Mouse (Mus musculus): Measurements from ENCODE around the gene C1qtnf1. TPM values are rescaled to one million over a fixed set of nuclear protein-coding genes. Genes with fewer than 3 reads are reported as not detected.

C1qtnf1 gene
- polyA plus RNA-seq, 1 experiment from 2014 or later: 1.9 TPM

DNA sequence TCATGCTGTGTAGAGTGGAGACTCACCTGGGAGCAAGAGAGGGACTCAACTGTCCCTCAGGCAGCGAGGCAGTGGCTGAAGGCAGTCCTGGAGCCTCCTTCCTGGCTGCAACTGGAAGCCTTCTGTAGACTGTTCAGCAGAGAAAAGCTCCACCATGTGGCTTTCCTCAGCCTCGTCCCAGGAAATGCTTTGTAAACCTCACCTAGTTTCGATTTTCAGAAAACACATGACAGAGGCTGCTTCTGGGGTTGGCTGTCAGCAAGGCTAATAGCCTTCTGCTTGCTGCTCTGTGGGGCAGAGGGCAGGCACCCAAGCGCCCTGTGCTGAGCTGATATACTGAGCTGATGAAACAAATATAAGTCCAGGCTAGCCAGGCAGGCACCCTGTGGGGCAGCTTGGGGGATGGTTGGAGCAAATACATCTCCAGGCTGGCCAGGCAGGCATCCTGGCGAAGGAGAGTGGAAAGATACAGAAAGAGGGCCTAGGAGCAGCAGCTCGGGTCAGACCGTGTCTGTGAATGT, 26.2 kb upstream of the C1qtnf1 start, which contains the start of gene Lgals3bp:
Gene Lgals3bp (minus strand): TSS at position 333 of the 521 bp plus-strand sequence.
- 0 out of 2 replicates have a peak within 1 kb of the TSS, but pooled peaks have one; percentile 4 for H3K9ac ChIP-seq
- WGBS (ENCODE audit: insufficient replicate concordance): 34% methylated on average over 7 of the region's 7 CpGs
- peak; percentile 78 for ATAC-seq (ENCODE audit: insufficient read depth)

DNA sequence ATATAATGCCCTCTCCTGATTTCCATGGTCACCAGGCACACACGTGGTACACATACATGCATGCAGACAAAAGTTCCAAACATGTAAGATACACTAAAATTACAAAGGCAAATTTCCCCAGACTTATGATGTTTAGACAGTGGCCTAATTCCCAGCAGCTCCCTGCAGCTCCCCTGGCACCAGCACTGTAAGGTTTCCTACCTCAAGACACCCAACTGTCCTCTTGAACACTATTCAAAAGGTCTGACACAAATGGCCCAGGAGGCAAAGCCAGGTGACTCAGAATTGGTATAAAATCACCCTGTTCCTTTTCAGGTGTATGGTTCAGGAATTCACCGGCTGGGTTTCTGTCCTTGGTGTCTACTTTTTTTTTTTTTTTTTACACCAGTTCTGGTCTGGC, 24.8 kb upstream of the C1qtnf1 start:
- Histone ChIP-seq H3K4me2 (no peak overlapping the region), H3K9me3 (replicated peaks) (no peaks in the 10 kb centered on the region), H3K9ac (no peak overlapping the region), H3K36me3 (replicated peaks) (peaks cover 18% of the 10 kb centered on the region; the same call in 1 of the 2 replicates), H3K4me1 (replicated peaks) (peaks cover 35% of the 10 kb centered on the region), H3K4me3 (replicated peaks) (no peak overlapping the region), H3K27ac (replicated peaks) (no peak overlapping the region), H3K27me3 (no peaks in the 10 kb centered on the region)
- 70% methylated on average over 2 of the region's 2 CpGs for WGBS (ENCODE audit: insufficient replicate concordance)
- ATAC-seq (ENCODE audit: insufficient read depth): no peak

More for the DNA sequence above, 26.2 kb upstream of the C1qtnf1 start, which contains the start of gene Lgals3bp:
- no peaks in the 10 kb centered on the region for H3K27me3 ChIP-seq
- H3K36me3 ChIP-seq (replicated peaks): peaks cover 8% of the 10 kb centered on the region; the same call in 1 of the 2 replicates
- peak within 1 kb of the TSS; percentile 76 for H3K27ac ChIP-seq (replicated peaks)
- H3K4me3 ChIP-seq (replicated peaks): peak within 1 kb of the TSS; percentile 34
- H3K4me1 ChIP-seq (replicated peaks): peaks cover 35% of the 10 kb centered on the region
- no peaks in the 10 kb centered on the region for H3K9me3 ChIP-seq (replicated peaks)
- peak within 1 kb of the TSS; percentile 55 for H3K4me2 ChIP-seq

DNA sequence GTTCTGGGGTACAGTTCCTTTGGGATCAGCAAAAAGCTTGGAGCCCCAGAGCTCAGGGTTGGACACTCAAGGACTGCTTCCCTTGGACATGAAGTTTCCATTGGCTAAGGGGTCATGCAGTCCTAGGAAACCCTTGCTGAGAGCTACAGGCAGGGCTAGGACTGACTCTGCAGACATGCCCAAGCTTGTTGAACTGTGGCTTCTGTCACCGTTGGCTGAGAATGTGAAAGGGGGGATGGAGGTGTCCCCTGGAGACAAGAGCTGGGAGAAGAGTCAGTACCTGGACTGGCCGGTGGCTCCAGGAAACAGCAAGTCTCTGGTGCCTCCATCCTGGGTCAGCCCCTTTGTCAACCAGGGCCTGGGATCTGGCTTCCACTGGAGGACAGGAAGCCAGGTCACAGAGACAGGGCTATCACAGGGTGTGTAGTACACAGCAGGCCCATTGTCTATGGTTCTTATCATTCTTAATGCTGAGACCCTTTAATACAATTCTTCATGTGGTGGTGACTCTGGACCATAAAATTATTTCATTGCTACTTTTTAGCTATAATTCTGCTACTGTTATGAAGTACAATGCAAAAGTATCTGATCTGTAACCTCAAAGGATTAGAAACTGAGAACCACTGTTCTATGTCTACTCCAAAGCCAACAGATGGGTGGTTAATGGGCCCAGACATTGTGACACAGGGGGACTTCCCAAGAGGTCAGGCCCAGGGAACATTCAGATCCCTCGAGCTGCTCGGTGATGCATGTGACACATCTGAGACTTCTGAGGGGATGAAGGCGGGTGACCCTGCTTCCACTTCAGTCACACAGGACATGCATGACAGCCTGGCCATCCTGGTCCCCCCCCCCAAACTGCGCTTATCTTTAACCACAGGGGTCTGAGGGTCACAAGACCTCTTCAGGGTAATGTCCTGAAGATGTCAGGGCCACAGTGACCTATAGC, 23.8 kb upstream of the C1qtnf1 start:
- H3K4me1 ChIP-seq (replicated peaks): peaks cover 32% of the 10 kb centered on the region
- H3K9ac ChIP-seq: no peak overlapping the region
- ATAC-seq (ENCODE audit: insufficient read depth): no peak
- H3K27me3 ChIP-seq: no peaks in the 10 kb centered on the region
- no peak overlapping the region for H3K4me3 ChIP-seq (replicated peaks)
- 72% methylated on average over 6 of the region's 6 CpGs for WGBS (ENCODE audit: insufficient replicate concordance)
- peaks cover 18% of the 10 kb centered on the region; the same call in 1 of the 2 replicates for H3K36me3 ChIP-seq (replicated peaks)
- H3K4me2 ChIP-seq: no peak overlapping the region
- H3K27ac ChIP-seq (replicated peaks): no peak overlapping the region
- H3K9me3 ChIP-seq (replicated peaks): no peaks in the 10 kb centered on the region

DNA sequence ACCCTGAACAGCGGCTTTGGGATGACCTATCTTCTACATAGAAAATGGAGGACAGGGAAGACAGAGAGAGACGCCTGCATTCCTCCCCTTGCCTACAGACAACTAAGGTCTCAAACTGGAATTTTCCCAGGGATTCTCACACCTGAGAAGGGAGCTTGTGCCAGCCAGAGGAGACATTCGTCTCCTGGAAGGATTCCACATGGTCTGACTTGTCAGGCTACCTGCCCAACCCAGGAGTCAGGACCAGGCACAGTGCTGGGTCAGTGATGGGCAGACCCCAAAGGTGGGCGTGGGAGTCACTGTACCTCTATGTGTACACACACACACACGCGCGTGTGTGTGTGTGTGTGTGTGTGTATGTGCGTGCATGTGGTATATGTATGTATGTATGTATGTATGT, 22.7 kb upstream of the C1qtnf1 start:
- WGBS (ENCODE audit: insufficient replicate concordance): 75% methylated on average over 8 of the region's 8 CpGs
- no peak for ATAC-seq (ENCODE audit: insufficient read depth)
- H3K4me2 ChIP-seq: no peak overlapping the region

DNA sequence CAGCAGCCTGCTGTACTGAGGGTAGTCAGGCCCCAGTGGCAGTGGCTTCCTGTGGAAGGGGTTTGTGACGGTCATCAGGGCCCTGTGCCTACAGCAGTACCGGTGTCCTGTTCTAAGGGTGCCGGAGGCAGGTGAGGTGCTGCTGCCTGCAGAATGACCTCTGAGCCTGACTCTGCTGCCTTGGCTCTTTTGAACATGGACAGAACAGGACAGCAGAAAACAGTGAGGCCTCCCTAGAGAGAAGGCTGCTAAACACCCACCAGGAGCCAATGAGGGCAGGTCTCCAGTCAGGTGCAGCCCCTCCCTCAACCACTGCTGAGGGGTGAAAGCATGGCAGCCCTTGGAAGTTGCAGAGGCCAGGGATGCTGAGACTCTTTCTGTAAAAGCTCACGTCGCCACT, 21.5 kb upstream of the C1qtnf1 start:
- peaks cover 9% of the 10 kb centered on the region for H3K4me1 ChIP-seq (replicated peaks)
- no peak overlapping the region for H3K4me3 ChIP-seq (replicated peaks)
- H3K36me3 ChIP-seq (replicated peaks): peaks cover 38% of the 10 kb centered on the region
- no peaks in the 10 kb centered on the region for H3K9me3 ChIP-seq (replicated peaks)
- no peak overlapping the region for H3K4me2 ChIP-seq
- no peaks in the 10 kb centered on the region for H3K27me3 ChIP-seq
- WGBS (ENCODE audit: insufficient replicate concordance): 84% methylated on average over 5 of the region's 5 CpGs
- no peak overlapping the region for H3K27ac ChIP-seq (replicated peaks)
- no peak overlapping the region for H3K9ac ChIP-seq
- ATAC-seq (ENCODE audit: insufficient read depth): no peak

More for the DNA sequence above, 22.7 kb upstream of the C1qtnf1 start:
- H3K27me3 ChIP-seq: no peaks in the 10 kb centered on the region
- H3K9ac ChIP-seq: no peak overlapping the region
- peaks cover 26% of the 10 kb centered on the region; the same call in 1 of the 2 replicates for H3K36me3 ChIP-seq (replicated peaks)
- no peak overlapping the region for H3K4me3 ChIP-seq (replicated peaks)
- peaks cover 21% of the 10 kb centered on the region for H3K4me1 ChIP-seq (replicated peaks)
- H3K27ac ChIP-seq (replicated peaks): no peak overlapping the region
- H3K9me3 ChIP-seq (replicated peaks): no peaks in the 10 kb centered on the region

DNA sequence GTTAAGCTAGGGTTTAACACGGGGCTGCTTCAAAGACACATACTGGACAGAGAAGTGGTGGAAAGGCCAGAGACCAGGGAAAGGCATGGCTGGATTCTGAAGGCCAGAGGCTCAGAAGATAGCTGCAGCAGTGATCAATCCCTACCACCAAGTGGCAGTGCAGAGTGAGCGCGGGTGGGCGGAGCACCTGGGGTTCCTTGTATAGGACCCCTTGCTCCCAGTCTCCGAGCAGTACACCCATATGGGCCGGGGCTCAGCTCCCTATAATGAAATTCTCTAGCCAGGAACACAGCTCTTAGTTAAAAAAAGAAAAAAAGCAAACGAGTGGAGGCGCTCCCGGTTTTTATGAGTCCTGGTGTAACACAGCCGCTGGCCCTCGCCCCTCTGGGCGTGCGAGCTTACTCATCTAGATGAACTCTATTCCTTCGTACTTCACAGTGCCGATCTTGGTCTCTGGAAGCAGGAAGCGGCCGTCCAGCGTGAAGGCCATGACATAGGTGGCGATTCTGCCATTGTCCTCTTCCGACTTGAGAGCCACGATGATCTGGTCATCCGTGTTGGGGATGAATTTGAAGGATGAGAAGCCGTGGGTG, 20.6 kb upstream of the C1qtnf1 start:
- H3K9me3 ChIP-seq (replicated peaks): no peaks in the 10 kb centered on the region
- no peak for ATAC-seq (ENCODE audit: insufficient read depth)
- no peaks in the 10 kb centered on the region for H3K27me3 ChIP-seq
- WGBS (ENCODE audit: insufficient replicate concordance): 82% methylated on average over 23 of the region's 23 CpGs
- no peak overlapping the region for H3K9ac ChIP-seq
- H3K36me3 ChIP-seq (replicated peaks): peaks cover 39% of the 10 kb centered on the region
- H3K4me2 ChIP-seq: no peak overlapping the region
- no peak overlapping the region for H3K27ac ChIP-seq (replicated peaks)
- H3K4me1 ChIP-seq (replicated peaks): peaks cover 1% of the 10 kb centered on the region; the same call in 1 of the 2 replicates
- no peak overlapping the region for H3K4me3 ChIP-seq (replicated peaks)

DNA sequence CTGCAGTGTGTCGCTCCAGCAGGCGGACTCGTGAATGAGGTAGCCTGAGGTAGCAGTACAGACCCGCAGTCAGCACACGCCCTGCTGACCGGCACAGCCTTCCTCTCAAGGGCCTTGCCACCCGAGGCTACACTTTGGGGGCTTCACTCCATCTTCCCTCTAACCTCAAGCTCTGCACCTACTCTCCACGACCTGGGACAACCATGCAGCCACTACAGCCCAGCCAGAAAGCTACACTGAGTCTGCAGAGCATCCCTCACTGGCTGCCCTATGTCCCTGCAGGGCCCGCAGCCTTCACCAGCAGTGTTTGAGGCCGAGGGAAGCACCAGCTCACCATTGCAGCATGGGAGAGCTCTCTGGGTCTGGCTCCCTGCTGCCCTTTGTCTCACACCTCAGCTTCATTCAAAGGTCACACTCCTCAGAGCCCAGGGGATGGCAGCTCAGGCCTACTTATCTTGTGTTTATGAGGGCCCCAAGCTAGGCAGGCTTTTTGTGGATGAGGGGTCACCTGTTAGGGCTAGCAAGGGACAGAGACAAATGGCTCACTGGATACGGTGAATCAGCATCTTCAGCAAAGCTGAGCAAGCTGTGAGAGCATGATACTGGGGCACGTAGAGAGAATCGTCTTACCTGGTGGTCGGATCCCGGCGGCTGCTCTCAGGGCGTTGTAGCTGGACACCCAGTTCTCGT, 19.8 kb upstream of the C1qtnf1 start:
- Histone ChIP-seq H3K9me3 (replicated peaks) (no peaks in the 10 kb centered on the region), H3K4me2 (no peak overlapping the region), H3K27ac (replicated peaks) (no peak overlapping the region), H3K4me3 (replicated peaks) (no peak overlapping the region), H3K27me3 (no peaks in the 10 kb centered on the region), H3K4me1 (replicated peaks) (no peaks in the 10 kb centered on the region), H3K9ac (no peak overlapping the region), H3K36me3 (replicated peaks) (peaks cover 39% of the 10 kb centered on the region)
- ATAC-seq (ENCODE audit: insufficient read depth): no peak
- 80% methylated on average over 18 of the region's 18 CpGs for WGBS (ENCODE audit: insufficient replicate concordance)

DNA sequence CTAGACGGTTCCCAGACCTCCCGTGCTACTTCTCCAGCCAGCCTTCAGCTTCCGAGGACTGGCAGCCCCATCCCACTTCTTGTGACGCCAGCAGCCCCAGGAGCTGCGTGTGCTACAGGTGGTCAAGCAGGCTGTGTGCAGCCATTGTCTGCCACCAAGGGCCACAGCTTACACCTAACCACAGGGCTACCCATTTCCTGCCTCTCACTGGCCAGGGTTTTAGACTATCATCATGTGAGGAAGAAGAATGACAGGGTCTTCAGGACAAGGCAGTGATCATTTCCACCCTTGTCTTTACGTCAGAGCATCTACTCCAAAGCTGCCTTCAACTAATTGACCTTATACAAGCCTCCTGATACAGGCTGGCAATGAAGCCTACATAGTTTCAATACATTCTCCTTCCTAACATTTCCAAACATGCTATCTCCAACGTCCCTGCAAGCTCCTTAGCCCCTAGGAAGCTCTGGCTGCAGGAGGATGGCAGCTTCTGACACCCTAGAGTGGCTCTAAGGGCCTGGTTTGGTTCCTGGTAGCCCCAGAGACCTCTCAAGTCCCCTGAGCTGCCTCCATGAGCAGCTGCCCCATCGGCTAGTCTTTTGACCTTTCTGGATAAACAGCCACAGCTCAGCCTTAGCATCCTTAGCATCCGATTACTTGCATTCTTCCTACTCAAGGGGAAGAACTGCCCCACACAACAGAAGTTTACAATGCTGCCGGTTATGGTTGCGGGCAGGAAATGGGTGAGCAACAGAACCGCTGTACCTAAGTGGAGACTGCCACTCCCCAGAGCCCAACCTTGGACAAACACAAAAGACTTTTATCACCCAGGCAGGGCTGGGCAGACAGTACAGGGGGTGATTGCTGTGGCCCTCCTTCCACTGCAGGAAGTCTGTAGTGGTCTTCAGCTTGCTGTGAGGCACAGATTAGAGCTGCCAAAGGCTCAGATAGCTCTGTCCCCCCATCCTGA, 18.6 kb upstream of the C1qtnf1 start:
- Histone ChIP-seq H3K4me3 (replicated peaks) (no peak overlapping the region), H3K36me3 (replicated peaks) (peaks cover 42% of the 10 kb centered on the region), H3K27ac (replicated peaks) (no peak overlapping the region), H3K9me3 (replicated peaks) (no peaks in the 10 kb centered on the region), H3K4me2 (no peak overlapping the region), H3K27me3 (no peaks in the 10 kb centered on the region), H3K9ac (no peak overlapping the region), H3K4me1 (replicated peaks) (no peaks in the 10 kb centered on the region)
- WGBS (ENCODE audit: insufficient replicate concordance): 60% methylated on average over 12 of the region's 12 CpGs
- ATAC-seq (ENCODE audit: insufficient read depth): no peak

DNA sequence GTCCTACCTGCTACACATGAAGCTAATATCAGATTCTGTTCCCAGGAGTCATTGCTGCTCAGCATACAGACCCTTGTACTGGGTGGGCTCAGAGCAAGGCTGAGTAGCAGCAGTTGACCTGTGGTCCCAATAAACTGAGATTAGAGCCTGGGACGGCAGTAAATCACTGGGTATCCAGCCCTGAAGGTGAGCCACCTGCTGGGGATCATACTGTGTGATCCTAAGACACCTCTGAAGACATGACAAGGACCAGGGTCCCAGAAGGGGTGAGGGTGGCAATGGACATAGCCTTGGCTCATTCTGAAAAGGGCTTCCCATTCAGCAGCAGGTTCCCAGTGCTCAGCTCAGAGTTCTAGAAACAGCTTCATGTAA, 17.9 kb upstream of the C1qtnf1 start:
- no peak overlapping the region for H3K4me2 ChIP-seq
- H3K27me3 ChIP-seq: no peaks in the 10 kb centered on the region
- no peaks in the 10 kb centered on the region for H3K4me1 ChIP-seq (replicated peaks)
- peaks cover 46% of the 10 kb centered on the region for H3K36me3 ChIP-seq (replicated peaks)
- no peak for ATAC-seq (ENCODE audit: insufficient read depth)
- no peak overlapping the region for H3K27ac ChIP-seq (replicated peaks)
- H3K9ac ChIP-seq: no peak overlapping the region
- H3K9me3 ChIP-seq (replicated peaks): no peaks in the 10 kb centered on the region
- H3K4me3 ChIP-seq (replicated peaks): no peak overlapping the region
- 40% methylated on average over 1 of the region's 1 CpGs for WGBS (ENCODE audit: insufficient replicate concordance)

DNA sequence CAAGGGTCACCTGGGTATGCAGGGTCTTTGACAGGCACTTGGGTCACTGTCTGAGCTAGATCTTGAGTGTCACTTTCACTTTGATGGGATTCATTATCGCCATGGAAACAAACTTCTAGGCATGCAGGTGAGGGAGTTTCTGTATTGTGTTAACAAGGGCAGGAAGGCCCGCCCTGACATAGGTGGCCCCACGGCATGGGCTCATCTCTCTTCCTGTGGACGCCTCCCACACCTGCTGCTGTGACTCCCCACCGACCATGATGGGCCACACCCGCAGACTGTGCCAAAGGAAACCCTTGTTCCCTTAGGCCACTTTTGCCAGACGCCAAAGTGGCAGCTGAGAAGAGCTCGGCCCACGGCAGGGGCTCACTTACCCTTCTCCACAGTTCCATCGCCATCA, 17.5 kb upstream of the C1qtnf1 start:
- Histone ChIP-seq H3K4me3 (replicated peaks) (no peak overlapping the region), H3K9ac (no peak overlapping the region), H3K9me3 (replicated peaks) (no peaks in the 10 kb centered on the region), H3K4me1 (replicated peaks) (no peaks in the 10 kb centered on the region; the same call in 1 of the 2 replicates), H3K36me3 (replicated peaks) (peaks cover 51% of the 10 kb centered on the region), H3K4me2 (no peak overlapping the region), H3K27ac (replicated peaks) (no peak overlapping the region), H3K27me3 (no peaks in the 10 kb centered on the region)
- WGBS (ENCODE audit: insufficient replicate concordance): 75% methylated on average over 10 of the region's 10 CpGs
- no peak for ATAC-seq (ENCODE audit: insufficient read depth)
